Mouse (Mus musculus) brain, adult 2 months (tissue): ENCODE results near the gene Lpin2.

ENCODE experiments used
- DNase-seq: peaks from one replicate; pipeline ENCODE4 v3.0.0; 2011; ENCODE audit warnings: low read depth, low spot score

Gene Lpin2

DNA sequence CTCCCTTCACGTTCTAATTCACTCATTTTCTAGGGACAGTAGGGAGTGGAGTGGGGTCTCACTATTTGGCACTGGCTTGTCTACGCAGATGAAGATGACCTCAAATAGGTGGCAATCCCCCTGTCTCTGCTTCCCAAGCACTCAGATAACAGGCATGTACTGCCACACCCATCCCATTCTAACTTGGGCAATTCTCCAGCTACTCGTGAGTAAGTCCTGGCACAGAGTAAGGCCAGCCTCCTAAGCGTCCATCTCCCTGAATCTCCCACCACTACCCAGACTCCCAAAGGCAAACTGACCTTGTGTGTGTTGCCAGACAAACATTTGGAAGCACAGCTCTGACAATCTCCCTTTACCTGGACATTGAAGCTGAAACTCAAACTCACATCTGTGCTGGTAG, 110.5 kb downstream of the Lpin2 start:
- DNase-seq: no peak

DNA sequence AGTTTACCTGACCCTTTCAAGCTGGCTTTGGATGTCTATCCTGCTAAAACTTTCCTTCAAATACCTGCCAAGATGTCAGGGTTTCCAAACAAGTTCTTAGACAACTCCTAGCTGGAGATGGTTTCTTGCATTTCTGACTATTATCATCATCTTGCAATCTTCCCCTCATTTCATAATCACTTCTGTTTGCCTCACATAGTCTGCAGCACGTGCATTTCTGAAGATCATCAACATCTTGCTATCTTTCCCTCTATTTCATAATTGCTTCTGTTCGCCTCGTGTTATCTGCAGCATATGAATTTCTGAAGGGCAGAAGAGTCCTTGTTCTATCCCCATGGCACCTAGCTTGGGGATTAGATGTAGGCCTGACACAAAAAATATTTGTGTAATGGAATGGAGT, 112.2 kb downstream of the Lpin2 start:
- DNase-seq: no peak
